Mouse (Mus musculus) limb, embryonic 13.5 days (tissue): Measurements from ENCODE around the gene Cpt1c. TPM values are rescaled to one million over a fixed set of nuclear protein-coding genes. Genes with fewer than 3 reads are reported as not detected.
"Not testable (repeated sequence)": the region's sequence is repeated elsewhere in the genome, so short reads cannot be mapped to it uniquely, and the experiment has no call there.

Source experiments
- ATAC-seq: fragments of 200-750 bp; cut with Nextera tagmentation; 2 replicates; pipeline ENCODE4 v1.8.0; 2017; ENCODE audit warnings: low read depth, moderate number of reproducible peaks, moderate TSS enrichment; ENCODE audit not compliant: low FRiP score
- H3K27ac ChIP-seq: fragments of 300-500 bp; sonication (generic); 2 replicates; pipeline ENCODE4 v1.5.1; 2015; ENCODE audit warnings: inconsistent platforms, mild to moderate bottlenecking, moderate library complexity
- H3K27me3 ChIP-seq: fragments of 300-500 bp; sonication (generic); 2 replicates; pipeline ENCODE4 v1.6.1; 2015; ENCODE audit warnings: mild to moderate bottlenecking, inconsistent platforms
- H3K36me3 ChIP-seq: fragments of 300-500 bp; sonication (generic); 2 replicates; pipeline ENCODE4 v1.6.1; 2015; ENCODE audit warnings: inconsistent platforms, mild to moderate bottlenecking, moderate library complexity
- H3K4me1 ChIP-seq: fragments of 300-500 bp; sonication (generic); 2 replicates; pipeline ENCODE4 v1.6.1; 2015; ENCODE audit warnings: inconsistent platforms
- H3K4me2 ChIP-seq: fragments of 300-500 bp; sonication (generic); replicated peaks from 2 replicates; pipeline ENCODE4 v1.6.1; 2015; ENCODE audit warnings: inconsistent platforms, mild to moderate bottlenecking, moderate library complexity
- H3K4me3 ChIP-seq: fragments of 300-500 bp; sonication (generic); 2 replicates; pipeline ENCODE4 v1.5.1; 2015; ENCODE audit warnings: moderate library complexity, mild to moderate bottlenecking, inconsistent platforms
- H3K9ac ChIP-seq: fragments of 300-500 bp; sonication (generic); 2 replicates; pipeline ENCODE4 v1.6.1; 2015; ENCODE audit warnings: mild to moderate bottlenecking, inconsistent platforms
- H3K9me3 ChIP-seq: fragments of 300-500 bp; sonication (generic); 2 replicates; pipeline ENCODE4 v1.6.1; 2016; ENCODE audit warnings: inconsistent platforms
- WGBS: fragments of 180-500 bp; shearing (Covaris S2); methylation state at CpG from one replicate; pipeline ENCODE4 v1.1.7; 2015; 5-methylcytosine and 5-hydroxymethylcytosine counted together
- polyA plus RNA-seq: library from polyadenylated mRNA; unstranded; fragments of >200 nt; fragmentation: Nextera tagmentation; extraction: Ambion mirVana; gene quantifications from 2 replicates; pipeline ENCODE4 v1.2.1, GENCODE M21; 2015

Gene Cpt1c
- polyA plus RNA-seq = 33.9 and 35.0 TPM in 2 replicates

GRCm38 (mm10) chr7:44974383-44975116 is at the start of gene Cpt1c:
Cpt1c (minus strand) TSS chr7:44974851.
- Histone ChIP-seq H3K4me2 (peak within 1 kb of the TSS; percentile 77), H3K27me3 (no peaks in the 10 kb centered on the region), H3K36me3 (peaks cover 44% of the 10 kb centered on the region), H3K4me3 (peak within 1 kb of the TSS; percentile 56), H3K9ac (peak within 1 kb of the TSS; percentile 70), H3K9me3 (no peaks in the 10 kb centered on the region), H3K4me1 (peaks cover 35% of the 10 kb centered on the region), H3K27ac (peak within 1 kb of the TSS; percentile 88)
- ATAC-seq = peak; percentile 49; the same call in 1 of the 2 replicates
- WGBS = 2% methylated on average over 22 of the region's 22 CpGs

- peaks cover 13% of the 10 kb centered on the region for H3K4me1 ChIP-seq
- 85% methylated on average over 5 of the region's 5 CpGs for WGBS
- H3K27me3 ChIP-seq, H3K4me2 ChIP-seq, H3K9me3 ChIP-seq, H3K27ac ChIP-seq, H3K9ac ChIP-seq, H3K4me3 ChIP-seq, ATAC-seq: not testable (repeated sequence)
- H3K36me3 ChIP-seq = peaks cover 23% of the 10 kb centered on the region
Observed at GRCm38 (mm10) chr7:45023711-45024110, 49.1 kb upstream of the Cpt1c start.

- Histone ChIP-seq H3K9ac (0 out of 2 replicates have a peak overlapping the region, but pooled peaks have one; percentile 39), H3K4me1 (peaks cover 19% of the 10 kb centered on the region), H3K36me3 (no peaks in the 10 kb centered on the region), H3K4me3 (no peak overlapping the region), H3K4me2 (no peak overlapping the region), H3K9me3 (no peaks in the 10 kb centered on the region), H3K27me3 (0 out of 2 replicates have a peak, but pooled peaks cover 6% of the 10 kb centered on the region), H3K27ac (no peak overlapping the region)
- ATAC-seq = no peak
- 61% methylated on average over 9 of the region's 9 CpGs for WGBS
Observed at GRCm38 (mm10) chr7:45020225-45020624, 45.6 kb upstream of the Cpt1c start.

GRCm38 (mm10) chr7:45019031-45019571 is 44.5 kb upstream of the Cpt1c start:
- 35% methylated on average over 8 of the region's 8 CpGs for WGBS
- Histone ChIP-seq H3K9ac (no peak overlapping the region), H3K36me3 (peaks cover under 1% of the 10 kb centered on the region; the same call in 1 of the 2 replicates), H3K4me1 (peaks cover 30% of the 10 kb centered on the region), H3K4me2 (peak overlapping the region; percentile 81), H3K4me3 (peak overlapping the region; percentile 93; the same call in 1 of the 2 replicates), H3K9me3 (no peaks in the 10 kb centered on the region), H3K27ac (0 out of 2 replicates have a peak overlapping the region, but pooled peaks have one; percentile 28), H3K27me3 (0 out of 2 replicates have a peak, but pooled peaks cover 6% of the 10 kb centered on the region)
- no peak for ATAC-seq

- Histone ChIP-seq H3K9ac (peak within 1 kb of the TSS; percentile 72), H3K4me3 (peak within 1 kb of the TSS; percentile 93), H3K9me3 (no peaks in the 10 kb centered on the region), H3K4me1 (peaks cover 34% of the 10 kb centered on the region), H3K4me2 (peak within 1 kb of the TSS; percentile 81), H3K27me3 (0 out of 2 replicates have a peak, but pooled peaks cover 6% of the 10 kb centered on the region), H3K36me3 (peaks cover 17% of the 10 kb centered on the region), H3K27ac (peak within 1 kb of the TSS; percentile 96)
- under 1% methylated on average over 36 of the region's 36 CpGs for WGBS
- ATAC-seq = peak; percentile 91
Observed at GRCm38 (mm10) chr7:45017242-45018061, 42.8 kb upstream of the Cpt1c start, which contains the start of gene Rras. Rras (plus strand) TSS chr7:45017961.

- Histone ChIP-seq H3K36me3 (peaks cover 24% of the 10 kb centered on the region), H3K27me3 (0 out of 2 replicates have a peak, but pooled peaks cover 6% of the 10 kb centered on the region), H3K27ac (peak overlapping the region; percentile 96), H3K9me3 (no peaks in the 10 kb centered on the region), H3K4me1 (peaks cover 34% of the 10 kb centered on the region), H3K4me2 (peak overlapping the region; percentile 81), H3K4me3 (peak overlapping the region; percentile 93), H3K9ac (peak overlapping the region; percentile 61)
- 3% methylated on average over 4 of the region's 4 CpGs for WGBS
- no peak for ATAC-seq
Observed at GRCm38 (mm10) chr7:45016761-45017160, 42.1 kb upstream of the Cpt1c start.

GRCm38 (mm10) chr7:45015957-45016612 is 41.4 kb upstream of the Cpt1c start, which contains the start of gene Scaf1:
Scaf1 (minus strand) TSS chr7:45016363.
- Histone ChIP-seq H3K9me3 (no peaks in the 10 kb centered on the region), H3K4me1 (peaks cover 34% of the 10 kb centered on the region), H3K27ac (peak within 1 kb of the TSS; percentile 96), H3K9ac (peak within 1 kb of the TSS; percentile 98), H3K4me2 (peak within 1 kb of the TSS; percentile 81), H3K4me3 (peak within 1 kb of the TSS; percentile 93), H3K27me3 (0 out of 2 replicates have a peak, but pooled peaks cover 5% of the 10 kb centered on the region), H3K36me3 (peaks cover 31% of the 10 kb centered on the region)
- peak; percentile 89 for ATAC-seq
- WGBS = under 1% methylated on average over 62 of the region's 69 CpGs

- peak overlapping the region; percentile 93 for H3K4me3 ChIP-seq
- WGBS = under 1% methylated on average over 20 of the region's 20 CpGs
- ATAC-seq = no peak
Observed at GRCm38 (mm10) chr7:45015344-45015956, 40.8 kb upstream of the Cpt1c start.

GRCm38 (mm10) chr7:45014096-45014451 is 39.4 kb upstream of the Cpt1c start:
- no peak overlapping the region for H3K9ac ChIP-seq
- 98% methylated on average over 3 of the region's 3 CpGs for WGBS

More at GRCm38 (mm10) chr7:45015344-45015956, 40.8 kb upstream of the Cpt1c start:
- H3K9me3 ChIP-seq = no peaks in the 10 kb centered on the region
- 0 out of 2 replicates have a peak, but pooled peaks cover 2% of the 10 kb centered on the region for H3K27me3 ChIP-seq
- H3K36me3 ChIP-seq = peaks cover 36% of the 10 kb centered on the region
- H3K4me2 ChIP-seq = peak overlapping the region; percentile 81
- peak overlapping the region; percentile 98 for H3K9ac ChIP-seq
- peaks cover 34% of the 10 kb centered on the region for H3K4me1 ChIP-seq
- peak overlapping the region; percentile 79 for H3K27ac ChIP-seq

GRCm38 (mm10) chr7:45013366-45014095 is 38.9 kb upstream of the Cpt1c start:
- Histone ChIP-seq H3K36me3 (peaks cover 55% of the 10 kb centered on the region), H3K4me2 (no peak overlapping the region), H3K9ac (no peak overlapping the region), H3K27ac (no peak overlapping the region), H3K4me1 (peaks cover 24% of the 10 kb centered on the region), H3K9me3 (no peaks in the 10 kb centered on the region), H3K4me3 (no peak overlapping the region), H3K27me3 (no peaks in the 10 kb centered on the region)
- no peak for ATAC-seq
- 96% methylated on average over 16 of the region's 16 CpGs for WGBS

More at GRCm38 (mm10) chr7:45014096-45014451, 39.4 kb upstream of the Cpt1c start:
- H3K9me3 ChIP-seq = no peaks in the 10 kb centered on the region
- no peak overlapping the region for H3K4me3 ChIP-seq
- peaks cover 29% of the 10 kb centered on the region for H3K4me1 ChIP-seq
- H3K27ac ChIP-seq = no peak overlapping the region
- ATAC-seq = no peak
- H3K36me3 ChIP-seq = peaks cover 49% of the 10 kb centered on the region
- no peaks in the 10 kb centered on the region for H3K27me3 ChIP-seq
- peak overlapping the region; percentile 81; the same call in 1 of the 2 replicates for H3K4me2 ChIP-seq
